Mouse (Mus musculus) liver, embryonic 13.5 days (tissue): ENCODE data around the gene Dennd6b. TPM values are rescaled to one million over a fixed set of nuclear protein-coding genes. Genes with fewer than 3 reads are reported as not detected.
A peak's percentile ranks its signal among the peaks of the same experiment; 100 is the strongest.

ENCODE experiments used
- ATAC-seq: fragments of 200-750 bp; cut with Nextera tagmentation; 2 replicates; pipeline ENCODE4 v1.8.0; 2017; ENCODE audit warnings: low read depth, mild to moderate bottlenecking, moderate number of reproducible peaks, moderate library complexity
- DNase-seq: peaks from one replicate; pipeline ENCODE4 v3.0.0; 2022
- H3K27ac ChIP-seq: fragments of 300-500 bp; sonication (generic); 2 replicates; pipeline ENCODE4 v1.5.1; 2015; ENCODE audit warnings: moderate library complexity, mild to moderate bottlenecking, inconsistent platforms
- H3K27me3 ChIP-seq: fragments of 300-500 bp; sonication (generic); 2 replicates; pipeline ENCODE4 v1.6.1; 2015; ENCODE audit warnings: mild to moderate bottlenecking, inconsistent platforms
- H3K36me3 ChIP-seq: fragments of 300-500 bp; sonication (generic); 2 replicates; pipeline ENCODE4 v1.6.1; 2015; ENCODE audit warnings: mild to moderate bottlenecking, inconsistent platforms
- H3K4me1 ChIP-seq: fragments of 300-500 bp; sonication (generic); replicated peaks from 2 replicates; pipeline ENCODE4 v1.6.1; 2015; ENCODE audit warnings: inconsistent platforms
- H3K4me2 ChIP-seq: fragments of 300-500 bp; sonication (generic); 2 replicates; pipeline ENCODE4 v1.6.1; 2015; ENCODE audit warnings: inconsistent platforms, mild to moderate bottlenecking, moderate library complexity
- H3K4me3 ChIP-seq: fragments of 300-500 bp; sonication (generic); replicated peaks from 2 replicates; pipeline ENCODE4 v1.5.1; 2015; ENCODE audit warnings: mild to moderate bottlenecking, inconsistent platforms
- H3K9ac ChIP-seq: fragments of 300-500 bp; sonication (generic); 2 replicates; pipeline ENCODE4 v1.6.1; 2015; ENCODE audit warnings: mild to moderate bottlenecking, inconsistent platforms
- H3K9me3 ChIP-seq: fragments of 300-500 bp; sonication (generic); replicated peaks from 2 replicates; pipeline ENCODE4 v1.6.1; 2016; ENCODE audit warnings: inconsistent platforms
- WGBS: fragments of 180-500 bp; shearing (Covaris S2); methylation state at CpG from one replicate; pipeline ENCODE4 v1.1.7; 2015; ENCODE audit not compliant: insufficient replicate concordance; 5-methylcytosine and 5-hydroxymethylcytosine counted together
- polyA plus RNA-seq: library from polyadenylated mRNA; unstranded; fragments of >200 nt; fragmentation: Nextera tagmentation; extraction: Ambion mirVana; gene quantifications from 2 replicates; pipeline ENCODE4 v1.2.1, GENCODE M21; 2015

Gene Dennd6b
- polyA plus RNA-seq, 1 experiment from 2014 or later, result 3.0 TPM

GRCm38 (mm10) chr15:89210915-89211715, 14.8 kb upstream of the Dennd6b start, which contains the start of gene Ppp6r2:
Gene Ppp6r2 (plus strand): TSS chr15:89211553.
- DNase-seq (peak; percentile 68), ATAC-seq (peak; percentile 63)
- Histone ChIP-seq H3K9me3 (no peaks in the 10 kb centered on the region), H3K36me3 (peaks cover 5% of the 10 kb centered on the region), H3K4me2 (peak within 1 kb of the TSS; percentile 76), H3K9ac (peak within 1 kb of the TSS; percentile 100), H3K27ac (peak within 1 kb of the TSS; percentile 98), H3K4me1 (peaks cover 57% of the 10 kb centered on the region), H3K27me3 (no peaks in the 10 kb centered on the region), H3K4me3 (peak within 1 kb of the TSS; percentile 99)
- WGBS, result 2% methylated on average over 70 of the region's 73 CpGs

GRCm38 (mm10) chr15:89209886-89210761, 13.8 kb upstream of the Dennd6b start:
- Histone ChIP-seq H3K27ac (peak overlapping the region; percentile 98), H3K9me3 (no peaks in the 10 kb centered on the region), H3K4me1 (peaks cover 47% of the 10 kb centered on the region), H3K27me3 (no peaks in the 10 kb centered on the region), H3K4me3 (peak overlapping the region; percentile 99), H3K36me3 (no peaks in the 10 kb centered on the region), H3K9ac (peak overlapping the region; percentile 100), H3K4me2 (peak overlapping the region; percentile 76)
- ATAC-seq, result no peak
- 20% methylated on average over 22 of the region's 22 CpGs for WGBS
- peak; percentile 79 for DNase-seq

GRCm38 (mm10) chr15:89207457-89207856, 11.2 kb upstream of the Dennd6b start:
- Histone ChIP-seq H3K4me3 (no peak overlapping the region), H3K9ac (no peak overlapping the region), H3K36me3 (no peaks in the 10 kb centered on the region), H3K27me3 (no peaks in the 10 kb centered on the region), H3K27ac (no peak overlapping the region), H3K9me3 (peaks cover 11% of the 10 kb centered on the region), H3K4me1 (peaks cover 21% of the 10 kb centered on the region), H3K4me2 (no peak overlapping the region)
- DNase-seq (no peak), ATAC-seq (no peak)
- 76% methylated on average over 4 of the region's 4 CpGs for whole genome bisulfite sequencing

GRCm38 (mm10) chr15:89197056-89197455, 760 bp upstream of the Dennd6b start:
- H3K9me3 ChIP-seq, result peaks cover 4% of the 10 kb centered on the region; the same call in 1 of the 2 replicates
- 68% methylated on average over 15 of the region's 15 CpGs for WGBS
- peak overlapping the region; percentile 94 for H3K4me3 ChIP-seq
- H3K4me1 ChIP-seq, result peaks cover 28% of the 10 kb centered on the region
- peak overlapping the region; percentile 98; the same call in 1 of the 2 replicates for H3K27ac ChIP-seq
- H3K36me3 ChIP-seq, result no peaks in the 10 kb centered on the region
- H3K4me2 ChIP-seq, result peak overlapping the region; percentile 81
- H3K9ac ChIP-seq, result peak overlapping the region; percentile 98
- no peak for DNase-seq
- no peak for ATAC-seq
- H3K27me3 ChIP-seq, result no peaks in the 10 kb centered on the region

GRCm38 (mm10) chr15:89195690-89196312, 495 bp downstream of the Dennd6b start:
- no peaks in the 10 kb centered on the region for H3K36me3 ChIP-seq
- 1% methylated on average over 25 of the region's 25 CpGs for WGBS
- peak overlapping the region; percentile 98 for H3K27ac ChIP-seq
- H3K9ac ChIP-seq, result peak overlapping the region; percentile 98
- peak; percentile 90 for ATAC-seq
- DNase-seq, result peak; percentile 88
- H3K27me3 ChIP-seq, result no peaks in the 10 kb centered on the region
- no peaks in the 10 kb centered on the region for H3K9me3 ChIP-seq
- peak overlapping the region; percentile 94 for H3K4me3 ChIP-seq
- peaks cover 28% of the 10 kb centered on the region for H3K4me1 ChIP-seq
- peak overlapping the region; percentile 81 for H3K4me2 ChIP-seq

GRCm38 (mm10) chr15:89195261-89195681, 1.0 kb downstream of the Dennd6b start:
- peak overlapping the region; percentile 81 for H3K4me2 ChIP-seq
- H3K27ac ChIP-seq, result peak overlapping the region; percentile 98
- no peaks in the 10 kb centered on the region for H3K9me3 ChIP-seq
- DNase-seq (no peak), ATAC-seq (no peak)
- H3K4me1 ChIP-seq, result peaks cover 28% of the 10 kb centered on the region
- 0 out of 2 replicates have a peak, but pooled peaks cover under 1% of the 10 kb centered on the region for H3K36me3 ChIP-seq
- H3K27me3 ChIP-seq, result no peaks in the 10 kb centered on the region
- H3K9ac ChIP-seq, result peak overlapping the region; percentile 98
- peak overlapping the region; percentile 94 for H3K4me3 ChIP-seq
- WGBS, result 21% methylated on average over 6 of the region's 6 CpGs

GRCm38 (mm10) chr15:89184937-89185227, 11.4 kb downstream of the Dennd6b start:
- DNase-seq, result no peak
- Histone ChIP-seq H3K27me3 (peaks cover 33% of the 10 kb centered on the region), H3K4me3 (no peak overlapping the region), H3K9ac (no peak overlapping the region), H3K9me3 (no peaks in the 10 kb centered on the region), H3K4me1 (peaks cover 21% of the 10 kb centered on the region), H3K4me2 (no peak overlapping the region), H3K27ac (no peak overlapping the region), H3K36me3 (0 out of 2 replicates have a peak, but pooled peaks cover 11% of the 10 kb centered on the region)
- 77% methylated on average over 5 of the region's 5 CpGs for WGBS
- ATAC-seq, result no peak

- 62% methylated on average over 5 of the region's 5 CpGs for WGBS
- 0 out of 2 replicates have a peak, but pooled peaks cover 11% of the 10 kb centered on the region for H3K36me3 ChIP-seq
- no peak overlapping the region for H3K27ac ChIP-seq
- no peak for DNase-seq
- no peaks in the 10 kb centered on the region for H3K9me3 ChIP-seq
- no peak overlapping the region for H3K4me3 ChIP-seq
- peaks cover 39% of the 10 kb centered on the region for H3K27me3 ChIP-seq
- no peak overlapping the region for H3K9ac ChIP-seq
- ATAC-seq, result no peak
- H3K4me2 ChIP-seq, result no peak overlapping the region
- peaks cover 25% of the 10 kb centered on the region for H3K4me1 ChIP-seq
Observed at GRCm38 (mm10) chr15:89184141-89184936, 12.0 kb downstream of the Dennd6b start.

- DNase-seq (no peak), ATAC-seq (no peak)
- Histone ChIP-seq H3K27ac (no peak overlapping the region), H3K4me2 (no peak overlapping the region), H3K36me3 (0 out of 2 replicates have a peak, but pooled peaks cover 7% of the 10 kb centered on the region), H3K4me1 (peaks cover 40% of the 10 kb centered on the region), H3K9ac (no peak overlapping the region), H3K4me3 (no peak overlapping the region), H3K27me3 (peaks cover 54% of the 10 kb centered on the region), H3K9me3 (no peaks in the 10 kb centered on the region)
- 61% methylated on average over 5 of the region's 5 CpGs for WGBS
Observed at GRCm38 (mm10) chr15:89182842-89183241, 13.5 kb downstream of the Dennd6b start.

GRCm38 (mm10) chr15:89182328-89182741, 14.0 kb downstream of the Dennd6b start:
- WGBS, result 17% methylated on average over 6 of the region's 6 CpGs

More at GRCm38 (mm10) chr15:89182328-89182741, 14.0 kb downstream of the Dennd6b start:
- Histone ChIP-seq H3K9me3 (no peaks in the 10 kb centered on the region), H3K4me2 (no peak overlapping the region), H3K9ac (no peak overlapping the region), H3K27me3 (peaks cover 54% of the 10 kb centered on the region), H3K36me3 (0 out of 2 replicates have a peak, but pooled peaks cover 7% of the 10 kb centered on the region), H3K27ac (no peak overlapping the region), H3K4me1 (peaks cover 45% of the 10 kb centered on the region), H3K4me3 (no peak overlapping the region)
- DNase-seq, result no peak
- ATAC-seq, result no peak
